Mouse (Mus musculus): ENCODE results near the gene Icosl. TPM values are rescaled to one million over a fixed set of nuclear protein-coding genes. Genes with fewer than 3 reads are reported as not detected.

Icosl gene
- polyA plus RNA-seq, 1 experiment, result 0.02 TPM

DNA sequence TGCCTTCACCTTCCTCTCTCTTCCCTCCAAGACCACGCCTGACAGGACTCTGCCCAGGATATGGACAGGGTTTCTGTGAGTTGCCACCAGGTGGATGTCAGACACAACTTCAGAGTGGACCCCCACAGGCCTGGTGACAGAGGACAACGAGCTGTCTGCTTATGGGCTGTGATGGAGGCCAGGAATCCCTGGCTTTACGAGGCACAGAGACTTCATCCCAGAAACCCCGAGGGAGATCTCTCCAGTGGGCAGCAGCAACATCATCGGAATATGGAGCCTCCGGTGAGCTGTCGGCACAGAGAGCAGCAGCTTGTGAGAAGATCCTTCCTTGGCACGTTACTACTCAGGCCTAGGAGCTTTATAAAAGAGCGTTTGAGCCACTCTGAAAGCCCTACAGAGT is 8.8 kb downstream of the Icosl start:
- TF ChIP-seq MYOD1 (IDR thresholded peaks at IDR 0.05; ENCODE audit: control insufficient read depth in 1 of 3, insufficient read length in 2 of 3, low read depth in 2 of 3) (no peak), SRF (IDR thresholded peaks at IDR 0.05; ENCODE audit: control insufficient read depth, insufficient read length, low read depth) (no peak), CEBPB (IDR thresholded peaks at IDR 0.05; ENCODE audit: insufficient read depth, poor library complexity, severe bottlenecking) (no peak), E2F4 (IDR thresholded peaks at IDR 0.05; ENCODE audit: insufficient read depth) (no peak), USF1 (IDR thresholded peaks at IDR 0.05; ENCODE audit: low read depth) (no peak), MYOG (IDR thresholded peaks at IDR 0.05; ENCODE audit: control insufficient read depth in 1 of 3, insufficient read depth in 1 of 3, insufficient read length in 2 of 3, low read depth in 2 of 3) (no peak), POLR2A (IDR thresholded peaks at IDR 0.05; ENCODE audit: insufficient read length, low read depth) (no peak), REST (IDR thresholded peaks at IDR 0.05; ENCODE audit: insufficient read depth, insufficient read length) (no peak), MAX (IDR thresholded peaks at IDR 0.05; ENCODE audit: low read depth) (no peak), POLR2AphosphoS2 (IDR thresholded peaks at IDR 0.05; ENCODE audit: insufficient read length, low read depth) (no peak), TCF12 (IDR thresholded peaks at IDR 0.05; ENCODE audit: insufficient read depth, poor library complexity, severe bottlenecking) (no peak), TCF3 (IDR thresholded peaks at IDR 0.05; ENCODE audit: insufficient read length, low read depth) (no peak)
- no peaks in the 10 kb centered on the region for H3K79me2 ChIP-seq (ENCODE audit: control insufficient read depth, insufficient read depth)
- H3K36me3 ChIP-seq (ENCODE audit: control insufficient read depth, insufficient read depth), result no peaks in the 10 kb centered on the region
- H3ac ChIP-seq (ENCODE audit: control insufficient read depth, insufficient read length), result no peak overlapping the region
- no peak overlapping the region for H3K4me3 ChIP-seq
- no peak overlapping the region for H3K4me2 ChIP-seq (ENCODE audit: low read depth)
- H3K27me3 ChIP-seq (ENCODE audit: control insufficient read depth, insufficient read depth, insufficient read length), result peaks cover 24% of the 10 kb centered on the region

DNA sequence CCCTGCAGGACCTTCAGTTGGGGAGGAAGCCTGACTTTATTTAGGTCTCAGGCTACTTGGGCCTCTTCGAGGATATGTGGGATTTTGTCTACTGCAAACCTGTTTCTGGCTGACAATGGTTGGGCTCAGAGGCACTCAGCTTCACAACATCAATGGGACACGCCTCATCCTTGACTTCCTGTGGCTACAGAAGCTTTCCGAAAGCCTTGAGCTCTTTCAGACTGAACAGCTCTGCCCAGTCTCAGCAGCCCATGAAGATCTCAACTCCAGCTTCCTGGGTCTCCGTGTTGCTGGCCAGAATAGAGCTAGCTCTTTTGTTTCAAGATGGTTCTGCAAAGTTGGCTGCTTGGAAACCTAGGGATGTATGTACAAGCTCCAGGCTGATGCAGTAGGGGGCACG is 9.2 kb downstream of the Icosl start:
- Histone ChIP-seq H3K4me2 (ENCODE audit: low read depth) (no peak overlapping the region), H3K27me3 (ENCODE audit: control insufficient read depth, insufficient read depth, insufficient read length) (peaks cover 22% of the 10 kb centered on the region), H3K79me2 (ENCODE audit: control insufficient read depth, insufficient read depth) (no peaks in the 10 kb centered on the region), H3ac (ENCODE audit: control insufficient read depth, insufficient read length) (no peak overlapping the region), H3K4me3 (no peak overlapping the region), H3K36me3 (ENCODE audit: control insufficient read depth, insufficient read depth) (no peaks in the 10 kb centered on the region)
- TF ChIP-seq SRF (IDR thresholded peaks at IDR 0.05; ENCODE audit: control insufficient read depth, insufficient read length, low read depth) (no peak), E2F4 (IDR thresholded peaks at IDR 0.05; ENCODE audit: insufficient read depth) (no peak), USF1 (IDR thresholded peaks at IDR 0.05; ENCODE audit: low read depth) (no peak), MYOD1 (IDR thresholded peaks at IDR 0.05; ENCODE audit: control insufficient read depth in 1 of 3, insufficient read length in 2 of 3, low read depth in 2 of 3) (no peak), POLR2AphosphoS2 (IDR thresholded peaks at IDR 0.05; ENCODE audit: insufficient read length, low read depth) (no peak), TCF3 (IDR thresholded peaks at IDR 0.05; ENCODE audit: insufficient read length, low read depth) (no peak), REST (IDR thresholded peaks at IDR 0.05; ENCODE audit: insufficient read depth, insufficient read length) (no peak), CEBPB (IDR thresholded peaks at IDR 0.05; ENCODE audit: insufficient read depth, poor library complexity, severe bottlenecking) (no peak), POLR2A (IDR thresholded peaks at IDR 0.05; ENCODE audit: insufficient read length, low read depth) (no peak), TCF12 (IDR thresholded peaks at IDR 0.05; ENCODE audit: insufficient read depth, poor library complexity, severe bottlenecking) (no peak)

DNA sequence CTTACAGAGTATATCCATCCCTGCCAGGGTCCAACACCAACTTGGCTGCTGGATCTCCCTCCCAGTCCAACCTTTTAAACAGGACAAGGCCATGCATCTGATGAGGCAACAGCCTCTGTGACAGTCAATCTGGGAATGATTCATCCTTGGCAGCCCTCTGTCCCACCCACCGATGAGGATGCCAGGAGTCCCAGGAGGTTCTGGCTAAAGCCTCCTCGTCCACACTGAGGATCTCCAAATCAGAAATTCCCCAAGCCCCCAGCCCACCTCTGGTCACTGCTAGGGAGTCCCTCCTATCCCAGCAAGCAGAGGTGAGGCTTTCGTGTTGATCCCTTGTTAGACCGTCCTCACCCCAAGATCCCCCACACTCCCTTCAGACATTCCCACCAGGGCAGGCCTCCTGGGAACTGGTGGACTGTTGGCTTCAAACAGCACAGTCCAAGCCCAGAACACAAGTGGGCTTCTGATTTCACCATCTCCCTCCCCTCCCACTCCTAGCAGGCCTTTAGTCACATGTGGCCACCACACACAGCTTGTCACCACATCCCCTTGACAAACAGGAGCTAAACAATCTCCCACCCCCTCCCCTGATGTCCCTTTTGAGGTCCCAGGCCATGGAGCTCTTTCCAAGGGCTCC is 11.0 kb downstream of the Icosl start:
- H3K36me3 ChIP-seq (ENCODE audit: control insufficient read depth, insufficient read depth), result no peaks in the 10 kb centered on the region
- no peak overlapping the region for H3ac ChIP-seq (ENCODE audit: control insufficient read depth, insufficient read length)
- no peak overlapping the region for H3K4me3 ChIP-seq
- no peak overlapping the region for H3K4me2 ChIP-seq (ENCODE audit: low read depth)
- H3K27me3 ChIP-seq (ENCODE audit: control insufficient read depth, insufficient read depth, insufficient read length), result peaks cover 26% of the 10 kb centered on the region
- H3K79me2 ChIP-seq (ENCODE audit: control insufficient read depth, insufficient read depth), result no peaks in the 10 kb centered on the region
- no peak for TF ChIP-seq E2F4 (IDR thresholded peaks at IDR 0.05; ENCODE audit: insufficient read depth)
- no peak for TF ChIP-seq MYOG (IDR thresholded peaks at IDR 0.05; ENCODE audit: control insufficient read depth in 1 of 3, insufficient read depth in 1 of 3, insufficient read length in 2 of 3, low read depth in 2 of 3)
- TF ChIP-seq MYOD1 (IDR thresholded peaks at IDR 0.05; ENCODE audit: control insufficient read depth in 1 of 3, insufficient read length in 2 of 3, low read depth in 2 of 3), result no peak
- no peak for TF ChIP-seq SRF (IDR thresholded peaks at IDR 0.05; ENCODE audit: control insufficient read depth, insufficient read length, low read depth)
- no peak for TF ChIP-seq REST (IDR thresholded peaks at IDR 0.05; ENCODE audit: insufficient read depth, insufficient read length)
- TF ChIP-seq POLR2A (IDR thresholded peaks at IDR 0.05; ENCODE audit: insufficient read length, low read depth), result no peak
- no peak for TF ChIP-seq TCF3 (IDR thresholded peaks at IDR 0.05; ENCODE audit: insufficient read length, low read depth)
- no peak for TF ChIP-seq USF1 (IDR thresholded peaks at IDR 0.05; ENCODE audit: low read depth)
- TF ChIP-seq CEBPB (IDR thresholded peaks at IDR 0.05; ENCODE audit: insufficient read depth, poor library complexity, severe bottlenecking), result no peak
- no peak for TF ChIP-seq POLR2AphosphoS2 (IDR thresholded peaks at IDR 0.05; ENCODE audit: insufficient read length, low read depth)
- no peak for TF ChIP-seq MAX (IDR thresholded peaks at IDR 0.05; ENCODE audit: low read depth)
- no peak for TF ChIP-seq TCF12 (IDR thresholded peaks at IDR 0.05; ENCODE audit: insufficient read depth, poor library complexity, severe bottlenecking)

DNA sequence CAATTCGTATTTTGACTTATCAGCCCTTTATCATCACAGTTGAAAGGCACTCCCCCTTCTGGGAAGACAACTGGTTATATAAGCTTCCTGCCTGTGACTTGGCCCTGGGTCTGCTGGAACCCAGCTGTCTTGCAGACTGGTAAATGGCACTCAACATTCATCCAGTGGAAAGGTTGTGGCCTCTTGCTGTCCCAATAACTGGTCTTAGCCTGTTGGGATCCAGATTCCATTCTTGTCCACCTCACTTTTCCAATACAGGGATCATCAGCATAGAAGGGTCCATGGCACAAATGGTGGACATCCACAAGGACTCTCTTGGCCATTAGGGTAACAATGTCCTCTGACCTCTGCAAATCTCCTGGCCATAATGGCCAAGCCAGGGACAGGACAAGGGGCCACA is 15.0 kb downstream of the Icosl start:
- no peaks in the 10 kb centered on the region for H3K79me2 ChIP-seq (ENCODE audit: control insufficient read depth, insufficient read depth)
- TF ChIP-seq SRF (IDR thresholded peaks at IDR 0.05; ENCODE audit: control insufficient read depth, insufficient read length, low read depth), result no peak
- TF ChIP-seq TCF3 (IDR thresholded peaks at IDR 0.05; ENCODE audit: insufficient read length, low read depth), result no peak
- no peak for TF ChIP-seq MYOG (IDR thresholded peaks at IDR 0.05; ENCODE audit: control insufficient read depth in 1 of 3, insufficient read depth in 1 of 3, insufficient read length in 2 of 3, low read depth in 2 of 3)
- TF ChIP-seq MYOD1 (IDR thresholded peaks at IDR 0.05; ENCODE audit: control insufficient read depth in 1 of 3, insufficient read length in 2 of 3, low read depth in 2 of 3), result no peak
- no peak for TF ChIP-seq TCF12 (IDR thresholded peaks at IDR 0.05; ENCODE audit: insufficient read depth, poor library complexity, severe bottlenecking)
- no peak for TF ChIP-seq POLR2A (IDR thresholded peaks at IDR 0.05; ENCODE audit: insufficient read length, low read depth)
- no peak for TF ChIP-seq USF1 (IDR thresholded peaks at IDR 0.05; ENCODE audit: low read depth)
- TF ChIP-seq REST (IDR thresholded peaks at IDR 0.05; ENCODE audit: insufficient read depth, insufficient read length), result no peak
- TF ChIP-seq POLR2AphosphoS2 (IDR thresholded peaks at IDR 0.05; ENCODE audit: insufficient read length, low read depth), result no peak
- no peak for TF ChIP-seq CEBPB (IDR thresholded peaks at IDR 0.05; ENCODE audit: insufficient read depth, poor library complexity, severe bottlenecking)
- TF ChIP-seq E2F4 (IDR thresholded peaks at IDR 0.05; ENCODE audit: insufficient read depth), result no peak
- TF ChIP-seq MAX (IDR thresholded peaks at IDR 0.05; ENCODE audit: low read depth), result no peak

More for the DNA sequence above, 15.0 kb downstream of the Icosl start:
- no peak overlapping the region for H3K4me2 ChIP-seq (ENCODE audit: low read depth)
- H3K4me3 ChIP-seq, result no peak overlapping the region
- H3ac ChIP-seq (ENCODE audit: control insufficient read depth, insufficient read length), result no peak overlapping the region
- peaks cover 8% of the 10 kb centered on the region for H3K27me3 ChIP-seq (ENCODE audit: control insufficient read depth, insufficient read depth, insufficient read length)
- H3K36me3 ChIP-seq (ENCODE audit: control insufficient read depth, insufficient read depth), result no peaks in the 10 kb centered on the region
